Mouse (Mus musculus) lung, adult 18-20 months (tissue): ENCODE results near the gene Elmo1.

ENCODE experiments used
- DNase-seq, 2 experiments: peaks; one replicate each; pipeline ENCODE4 v3.0.0; 2022; ENCODE audit warnings: mixed read lengths in 2 of 2

The Elmo1 gene

GRCm38 (mm10) chr13:20392824-20393598 is 302.6 kb downstream of the Elmo1 start:
- no peak for DNase-seq

GRCm38 (mm10) chr13:20397744-20398143 is 307.3 kb downstream of the Elmo1 start:
- DNase-seq, result no peak

- DNase-seq, result peak; percentile 30 to 38
Measured at GRCm38 (mm10) chr13:20398311-20398710, 307.9 kb downstream of the Elmo1 start.

GRCm38 (mm10) chr13:20404530-20404929 is 314.1 kb downstream of the Elmo1 start:
- no peak for DNase-seq

DNA sequence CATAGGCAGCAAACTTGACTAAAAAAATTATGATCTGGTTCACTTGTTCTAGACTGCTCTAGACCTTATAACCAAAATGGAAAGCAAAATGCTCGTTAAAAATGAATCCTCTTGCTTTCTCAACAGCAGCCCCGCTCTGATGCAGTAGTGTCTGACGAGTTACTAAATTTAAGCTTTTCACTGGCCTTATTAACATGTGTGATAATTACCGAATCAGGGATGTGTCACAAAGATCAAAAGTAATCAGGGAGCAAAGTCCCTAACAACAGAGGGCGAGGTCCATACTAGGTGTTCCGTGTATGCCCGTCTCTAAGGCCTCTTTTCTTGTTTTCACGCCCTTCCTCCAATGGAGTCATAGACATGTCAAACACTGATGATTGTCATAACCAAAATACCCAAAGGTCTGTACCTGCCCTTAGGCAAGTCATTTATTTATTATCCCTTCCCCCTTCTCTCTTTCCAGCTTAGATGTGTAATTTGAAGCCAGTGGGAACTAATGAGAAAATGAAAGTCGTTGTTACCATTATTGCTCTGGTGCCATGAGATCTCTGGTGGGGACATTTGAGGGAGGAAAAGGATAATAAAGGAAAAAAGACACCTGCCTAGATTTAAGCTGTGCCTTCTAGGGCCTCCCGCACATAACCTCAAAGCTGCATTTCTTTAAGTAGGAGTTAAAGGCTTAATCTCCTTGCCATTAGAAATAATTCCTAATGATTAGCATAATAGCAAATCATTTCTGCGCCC is 316.2 kb downstream of the Elmo1 start:
- no peak for DNase-seq

- no peak for DNase-seq
Measured at GRCm38 (mm10) chr13:20410306-20411101, 320.1 kb downstream of the Elmo1 start.

- DNase-seq, result no peak
Measured at GRCm38 (mm10) chr13:20416691-20417660, 326.6 kb downstream of the Elmo1 start.

DNA sequence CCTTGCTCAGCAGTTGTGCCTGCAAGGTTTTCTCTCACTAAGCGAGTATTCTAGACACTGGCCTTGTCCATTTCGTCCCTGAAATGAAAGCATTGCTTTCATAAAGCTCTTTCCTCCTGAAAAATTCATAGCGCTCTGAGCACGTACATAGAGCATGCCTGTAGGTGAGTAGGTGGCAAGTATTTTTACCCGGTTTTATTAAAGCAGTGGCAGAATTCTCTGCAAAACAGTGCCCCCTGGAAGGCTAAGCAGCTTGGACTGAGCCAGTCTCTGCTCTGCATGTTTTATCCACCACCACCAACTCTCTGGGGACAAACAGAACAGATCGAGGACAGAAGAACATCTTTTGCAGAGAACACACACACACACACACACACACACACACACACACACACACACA is 340.6 kb downstream of the Elmo1 start:
- no peak for DNase-seq

- peak; percentile 10 to 38 for DNase-seq
Measured at GRCm38 (mm10) chr13:20433221-20433858, 342.9 kb downstream of the Elmo1 start.

GRCm38 (mm10) chr13:20434071-20434470 is 343.7 kb downstream of the Elmo1 start:
- no peak for DNase-seq

- DNase-seq, result no peak
Measured at GRCm38 (mm10) chr13:20439488-20439887, 349.1 kb downstream of the Elmo1 start.

- no peak for DNase-seq
Measured at GRCm38 (mm10) chr13:20450831-20451353, 360.5 kb downstream of the Elmo1 start.

GRCm38 (mm10) chr13:20454357-20454756 is 364.0 kb downstream of the Elmo1 start:
- no peak for DNase-seq

DNA sequence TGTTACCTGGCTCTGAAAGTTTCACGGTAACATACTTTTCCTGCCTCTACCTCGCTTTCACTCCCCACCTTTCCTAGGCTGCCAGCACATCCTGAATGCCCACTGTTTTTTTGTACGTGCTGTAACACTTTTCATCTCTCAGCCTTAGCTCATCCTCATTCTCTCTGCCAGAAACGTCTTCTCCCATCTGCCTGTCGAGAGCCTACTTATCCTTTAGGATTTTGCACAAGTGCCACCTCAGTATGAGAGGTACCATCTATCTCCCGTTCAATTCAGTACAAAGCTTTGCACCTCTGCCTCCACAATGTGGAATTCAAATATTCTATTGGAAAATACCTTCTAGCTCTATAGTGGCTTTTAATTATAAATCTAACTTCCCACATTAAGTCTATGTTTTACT is 369.7 kb downstream of the Elmo1 start:
- no peak for DNase-seq

GRCm38 (mm10) chr13:20461616-20462015 is 371.2 kb downstream of the Elmo1 start:
- no peak for DNase-seq

DNA sequence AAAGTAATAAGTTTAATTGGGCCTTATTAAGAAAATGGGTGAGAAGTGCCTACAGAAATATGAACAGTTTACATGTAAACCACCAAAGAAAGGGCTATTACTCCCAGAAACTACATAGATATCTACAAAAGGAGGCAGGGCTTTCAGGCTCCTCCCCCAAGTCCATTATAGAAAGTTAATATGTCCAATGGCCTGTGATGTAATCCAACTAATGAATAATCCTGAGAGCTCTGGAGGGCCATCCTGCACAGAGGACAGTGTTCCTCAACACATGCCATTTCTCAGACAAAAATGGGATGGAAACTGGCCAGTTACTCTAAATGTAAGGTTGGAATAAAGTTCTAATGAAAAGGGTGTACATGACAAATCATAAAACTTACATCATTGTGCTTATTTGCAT is 373.8 kb downstream of the Elmo1 start:
- no peak for DNase-seq

- no peak for DNase-seq
Measured at GRCm38 (mm10) chr13:20467381-20467780, 377.0 kb downstream of the Elmo1 start.

DNA sequence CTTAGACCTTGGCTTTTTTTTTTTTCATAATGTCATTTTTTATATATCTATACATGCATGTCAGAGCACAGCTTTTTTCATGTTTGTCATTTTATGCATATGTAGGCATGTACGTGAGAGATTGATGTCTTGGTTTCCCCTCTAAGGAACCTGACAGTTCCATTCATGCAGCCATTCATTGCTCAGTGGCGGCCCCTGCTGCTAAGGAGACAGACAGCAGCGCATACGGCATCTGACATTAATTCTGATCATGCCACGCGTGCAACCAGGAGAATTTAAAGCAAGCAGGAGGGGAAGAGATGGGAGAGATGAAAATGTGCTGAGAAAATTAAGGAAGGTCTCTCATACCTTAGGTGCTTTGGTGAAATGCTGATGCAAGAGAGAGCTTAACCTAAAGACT is 381.3 kb downstream of the Elmo1 start:
- DNase-seq, result peak; percentile 45 to 46

GRCm38 (mm10) chr13:20472301-20472831 is 382.0 kb downstream of the Elmo1 start:
- no peak for DNase-seq

DNA sequence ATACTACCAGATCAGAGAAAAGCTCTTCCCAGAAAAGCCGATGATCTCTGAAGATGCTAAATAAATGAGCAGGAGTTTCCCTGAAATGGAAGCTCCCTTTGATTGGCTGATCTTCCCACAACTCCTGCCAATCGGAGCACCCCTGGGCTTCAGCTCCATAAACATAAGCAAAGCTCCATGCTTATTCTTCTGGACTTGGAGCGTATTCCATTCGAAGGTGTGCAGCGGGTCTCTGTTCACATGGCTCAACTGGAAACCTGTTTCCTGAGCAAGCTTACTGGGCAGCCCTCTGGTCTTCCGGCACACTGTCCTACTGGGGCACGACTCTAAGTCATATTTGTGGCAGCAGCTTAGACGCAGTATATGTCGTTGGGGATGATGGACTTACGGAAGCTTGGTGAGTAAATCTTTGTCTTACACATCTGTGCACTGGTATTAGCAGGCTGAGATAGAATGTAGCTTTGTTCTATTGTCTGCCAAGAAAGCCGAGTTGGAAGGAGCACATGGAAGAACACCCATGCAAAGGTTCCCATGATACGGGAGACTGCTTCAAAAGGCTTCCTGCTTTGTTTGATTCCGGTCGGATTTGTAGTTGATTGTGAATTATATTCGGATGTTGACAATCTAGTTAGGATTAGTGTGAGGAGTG is 382.6 kb downstream of the Elmo1 start:
- no peak for DNase-seq
